Mouse (Mus musculus) testis, adult 2 months (tissue): ENCODE measurements around the gene Olfr1247. TPM values are rescaled to one million over a fixed set of nuclear protein-coding genes. Genes with fewer than 3 reads are reported as not detected.
"Not testable (repeated sequence)": the region's sequence is repeated elsewhere in the genome, so short reads cannot be mapped to it uniquely, and the experiment has no call there.

ENCODE experiments used
- H3K27ac ChIP-seq: fragments of 200-500 bp; 2 replicates; pipeline ENCODE4 v1.5.1; 2012; ENCODE audit warnings: low read depth, low read length; ENCODE audit not compliant: control insufficient read depth, insufficient read depth
- H3K27me3 ChIP-seq: fragments of 200-500 bp; 2 replicates; pipeline ENCODE4 v1.6.1; 2012; ENCODE audit warnings: mild to moderate bottlenecking, low read length, moderate library complexity; ENCODE audit not compliant: control insufficient read depth, insufficient read depth
- H3K36me3 ChIP-seq: fragments of 200-500 bp; 2 replicates; pipeline ENCODE4 v1.6.1; 2012; ENCODE audit warnings: mild to moderate bottlenecking, low read length; ENCODE audit not compliant: control insufficient read depth, insufficient read depth
- H3K4me1 ChIP-seq: fragments of 200-500 bp; 2 replicates; pipeline ENCODE4 v1.6.1; 2012; ENCODE audit warnings: low read length; ENCODE audit not compliant: control insufficient read depth, insufficient read depth
- H3K4me3 ChIP-seq: fragments of 200-500 bp; 2 replicates; pipeline ENCODE4 v1.5.1; 2012; ENCODE audit warnings: low read depth, mild to moderate bottlenecking, low read length, moderate library complexity, mixed read lengths; ENCODE audit not compliant: control insufficient read depth
- CTCF ChIP-seq: fragments of 200-500 bp; IDR thresholded peaks from 2 replicates; pipeline ENCODE4 v1.5.1; 2012; ENCODE audit warnings: low read depth, mild to moderate bottlenecking, inconsistent platforms, low read length, moderate library complexity; ENCODE audit not compliant: control insufficient read depth, insufficient read depth, insufficient replicate concordance
- POLR2A ChIP-seq: fragments of 200-500 bp; IDR thresholded peaks from 2 replicates; pipeline ENCODE4 v1.6.1; 2012; ENCODE audit warnings: low read depth, mild to moderate bottlenecking, inconsistent platforms, low read length, moderate library complexity; ENCODE audit not compliant: control insufficient read depth
- polyA plus RNA-seq: library from polyadenylated mRNA; depleted of rRNA; stranded (reverse); fragments of >200 nt; gene quantifications from 2 replicates; pipeline ENCODE4 v1.2.3, GENCODE M21; 2012; rRNA removed

Olfr1247 gene
- not detected in 2 replicates for polyA plus RNA-seq

- Histone ChIP-seq H3K4me3 (no peak within 1 kb of the TSS), H3K4me1 (no peaks in the 10 kb centered on the region), H3K36me3 (no peaks in the 10 kb centered on the region), H3K27me3 (no peaks in the 10 kb centered on the region), H3K27ac (no peak within 1 kb of the TSS)
- TF ChIP-seq POLR2A (no peak), CTCF (no peak)
Observed at GRCm38 (mm10) chr2:89614030-89614429, at the start of gene Olfr1247. Gene Olfr1247 (minus strand): TSS chr2:89614130.

DNA sequence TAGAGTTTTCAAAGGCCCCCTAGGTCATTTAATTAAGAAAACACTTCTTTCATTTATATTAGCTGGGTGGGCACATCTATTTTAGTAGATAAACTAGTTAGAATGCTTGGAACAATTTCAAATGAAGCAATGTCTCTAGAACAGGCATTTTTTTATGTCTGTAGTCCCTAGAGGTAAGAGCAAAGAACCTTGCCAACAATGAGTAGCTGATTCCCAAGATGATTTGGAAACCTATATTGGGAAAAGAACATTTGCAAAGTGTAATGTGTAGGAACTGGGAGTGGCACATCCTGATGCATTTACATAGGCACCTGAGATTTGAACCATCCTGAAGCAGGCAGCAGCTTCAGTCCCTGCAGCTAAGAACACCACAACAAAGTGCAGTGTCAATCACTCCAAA, 47.4 kb upstream of the Olfr1247 start, which contains the start of gene Olfr1250:
TSS of gene Olfr1250 (minus strand) at position 101 of the 400 bp plus-strand sequence.
- TF ChIP-seq CTCF = no peak
- no peak for TF ChIP-seq POLR2A
- Histone ChIP-seq H3K27ac (no peak within 1 kb of the TSS), H3K27me3 (no peaks in the 10 kb centered on the region)

GRCm38 (mm10) chr2:89634883-89635282, 21.0 kb upstream of the Olfr1247 start, which contains the start of gene Olfr1249:
Gene Olfr1249 (minus strand): TSS chr2:89634983.
- H3K4me3 ChIP-seq = no peak within 1 kb of the TSS
- no peaks in the 10 kb centered on the region for H3K36me3 ChIP-seq
- no peaks in the 10 kb centered on the region for H3K27me3 ChIP-seq
- H3K27ac ChIP-seq = no peak within 1 kb of the TSS
- no peaks in the 10 kb centered on the region for H3K4me1 ChIP-seq
- TF ChIP-seq CTCF = no peak
- TF ChIP-seq POLR2A = no peak

More for the DNA sequence above, 47.4 kb upstream of the Olfr1247 start, which contains the start of gene Olfr1250:
- Histone ChIP-seq H3K4me3 (no peak within 1 kb of the TSS), H3K36me3 (no peaks in the 10 kb centered on the region), H3K4me1 (no peaks in the 10 kb centered on the region)

DNA sequence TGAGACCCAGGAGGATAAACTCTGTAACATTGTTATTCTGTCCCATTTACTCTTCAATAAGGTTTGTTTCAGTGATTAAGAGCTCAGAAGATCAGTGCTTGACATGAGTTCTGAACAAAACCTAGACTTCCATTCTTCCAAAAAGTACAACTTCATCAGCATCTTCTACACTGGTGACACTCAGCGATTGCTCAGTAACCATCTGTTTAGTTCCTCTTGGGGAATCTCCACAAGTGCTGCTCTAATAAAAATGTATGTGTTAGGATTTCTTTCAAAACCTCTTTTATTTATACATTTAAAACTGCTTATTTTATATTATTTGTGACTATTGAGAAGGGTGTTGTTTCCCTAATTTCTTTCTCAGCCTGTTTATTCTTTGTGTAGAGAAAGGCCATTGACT, 4.2 kb upstream of the Olfr1247 start, which contains the start of gene Olfr1248:
TSS of gene Olfr1248 (minus strand) at position 101 of the 400 bp plus-strand sequence.
- H3K27ac ChIP-seq, H3K4me3 ChIP-seq: not testable (repeated sequence)

DNA sequence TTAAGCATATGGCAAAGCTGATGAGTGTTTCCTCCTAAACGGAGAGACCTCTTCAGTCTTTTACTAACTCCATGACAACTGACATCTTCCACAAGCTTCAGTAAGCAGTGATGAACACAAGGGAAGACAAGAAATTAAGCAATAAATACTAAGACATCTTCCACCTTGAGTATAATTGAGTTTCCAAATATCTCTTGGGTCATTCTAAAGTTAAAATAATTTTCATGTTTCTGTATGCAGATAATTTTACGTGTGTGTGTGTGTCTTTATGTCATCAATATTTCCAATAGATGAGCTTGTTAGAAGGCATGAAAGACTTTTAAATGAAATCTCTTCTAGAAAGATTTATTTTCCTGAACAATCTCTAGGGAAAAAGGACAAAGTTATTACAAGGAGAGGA, 20.9 kb downstream of the Olfr1247 start, which contains the start of gene Olfr1246:
TSS of gene Olfr1246 (minus strand) at position 101 of the 400 bp plus-strand sequence.
- TF ChIP-seq POLR2A (no peak), CTCF (no peak)
- Histone ChIP-seq H3K27ac (no peak within 1 kb of the TSS), H3K36me3 (no peaks in the 10 kb centered on the region), H3K4me1 (no peaks in the 10 kb centered on the region), H3K27me3 (no peaks in the 10 kb centered on the region), H3K4me3 (no peak within 1 kb of the TSS)

More for the DNA sequence above, 4.2 kb upstream of the Olfr1247 start, which contains the start of gene Olfr1248:
- not testable (repeated sequence) for H3K4me1 ChIP-seq, H3K27me3 ChIP-seq, H3K36me3 ChIP-seq

DNA sequence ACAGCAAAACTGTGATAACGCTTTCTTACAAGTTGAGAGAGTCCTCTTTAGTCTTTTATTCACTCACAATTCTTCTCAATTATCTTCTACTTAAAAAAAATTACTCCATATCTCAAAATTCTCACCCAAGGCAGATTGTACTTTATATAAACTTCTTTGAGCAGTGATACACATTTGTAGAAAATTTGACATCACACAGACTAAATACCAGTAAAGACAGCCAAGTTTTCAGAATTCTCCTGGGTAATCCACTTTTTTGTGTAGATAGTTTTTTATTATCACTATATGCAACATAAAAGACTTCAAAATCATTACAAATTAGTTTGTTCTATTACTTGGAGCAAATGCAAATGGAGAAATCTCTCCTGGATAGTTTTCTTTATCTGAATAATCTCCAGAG, 35.6 kb downstream of the Olfr1247 start, which contains the start of gene Olfr1245:
TSS of gene Olfr1245 (minus strand) at position 101 of the 400 bp plus-strand sequence.
- no peak for TF ChIP-seq POLR2A
- TF ChIP-seq CTCF = no peak

GRCm38 (mm10) chr2:89562706-89563105, 51.2 kb downstream of the Olfr1247 start:
- not testable (repeated sequence) for H3K36me3 ChIP-seq, H3K4me1 ChIP-seq, H3K27ac ChIP-seq, H3K4me3 ChIP-seq, H3K27me3 ChIP-seq

More for the DNA sequence above, 35.6 kb downstream of the Olfr1247 start, which contains the start of gene Olfr1245:
- no peaks in the 10 kb centered on the region for H3K27me3 ChIP-seq
- H3K36me3 ChIP-seq = no peaks in the 10 kb centered on the region
- no peak within 1 kb of the TSS for H3K4me3 ChIP-seq
- no peaks in the 10 kb centered on the region for H3K4me1 ChIP-seq
- H3K27ac ChIP-seq = no peak within 1 kb of the TSS

Other genes starting within 250 kb of the Olfr1247 start
- gene Olfr1234, start 249.3 kb downstream of the Olfr1247 start, polyA plus RNA-seq = not detected in 2 replicates
- not detected in 2 replicates for gene Olfr1238, start 204.5 kb downstream of the Olfr1247 start, polyA plus RNA-seq
- gene Olfr1239, start 193.7 kb downstream of the Olfr1247 start, polyA plus RNA-seq = not detected in 2 replicates
- not detected in 2 replicates for gene Olfr1240, start 171.1 kb downstream of the Olfr1247 start, polyA plus RNA-seq
- not detected in 2 replicates for gene Olfr1241, start 127.0 kb downstream of the Olfr1247 start, polyA plus RNA-seq
- not detected in 2 replicates for gene Olfr1242, start 115.8 kb downstream of the Olfr1247 start, polyA plus RNA-seq
- not detected in 2 replicates for gene Olfr1243, start 82.6 kb downstream of the Olfr1247 start, polyA plus RNA-seq
- gene Olfr1245, start 35.7 kb downstream of the Olfr1247 start, polyA plus RNA-seq = not detected in 2 replicates
- gene Olfr1246, start 21.0 kb downstream of the Olfr1247 start, polyA plus RNA-seq = not detected in 2 replicates
- not detected in 2 replicates for gene Olfr1248, start 4.1 kb upstream of the Olfr1247 start, polyA plus RNA-seq
- not detected in 2 replicates for gene Olfr1249, start 20.9 kb upstream of the Olfr1247 start, polyA plus RNA-seq
- not detected in 2 replicates for gene Olfr1250, start 47.3 kb upstream of the Olfr1247 start, polyA plus RNA-seq
- 0.22 TPM in 1 of 2 replicates, not detected in the other for gene Olfr1251, start 57.8 kb upstream of the Olfr1247 start, polyA plus RNA-seq
- gene Olfr1252, start 110.9 kb upstream of the Olfr1247 start, polyA plus RNA-seq = not detected in 2 replicates
- not detected in 2 replicates for gene Olfr1253, start 143.0 kb upstream of the Olfr1247 start, polyA plus RNA-seq
- gene Olfr1254, start 179.5 kb upstream of the Olfr1247 start, polyA plus RNA-seq = not detected in 2 replicates
- not detected in 2 replicates for gene Olfr1255, start 197.9 kb upstream of the Olfr1247 start, polyA plus RNA-seq
- not detected in 2 replicates for gene Olfr1256, start 227.4 kb upstream of the Olfr1247 start, polyA plus RNA-seq
- not detected in 2 replicates for gene Olfr48, start 234.1 kb upstream of the Olfr1247 start, polyA plus RNA-seq